Mouse (Mus musculus): Measurements from ENCODE around the gene Bmpr2.

Gene Bmpr2

DNA sequence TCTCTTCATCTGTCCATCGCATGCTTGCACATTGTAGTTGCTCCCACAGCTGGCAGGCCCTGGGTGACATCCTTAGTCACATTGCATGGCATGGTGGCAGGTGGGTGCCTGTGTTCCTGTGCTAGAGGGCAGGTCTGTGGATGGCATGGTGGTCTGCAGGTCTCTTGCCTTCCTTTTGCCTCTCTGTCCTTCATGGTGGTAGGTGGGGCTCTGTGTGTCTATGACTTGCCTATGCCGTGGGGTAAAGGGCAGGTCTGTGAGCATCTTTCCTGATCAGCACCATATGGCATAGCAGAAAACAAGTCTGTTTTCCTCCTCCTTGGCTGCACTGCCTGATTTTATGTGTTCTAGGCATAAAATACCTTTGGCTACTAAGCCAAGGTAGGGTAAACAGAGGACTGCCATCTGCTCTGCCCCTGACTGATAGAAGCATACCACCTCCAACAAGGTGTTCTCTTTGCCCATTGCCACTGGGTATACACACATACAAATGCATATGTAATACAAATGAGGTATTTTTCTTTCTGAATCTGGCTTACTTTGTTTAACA, 164.0 kb downstream of the Bmpr2 start:
- in situ Hi-C loops (cut with MseI, MboI): no loop called here
